Mouse (Mus musculus): ENCODE results near the gene Cep350.

DNA sequence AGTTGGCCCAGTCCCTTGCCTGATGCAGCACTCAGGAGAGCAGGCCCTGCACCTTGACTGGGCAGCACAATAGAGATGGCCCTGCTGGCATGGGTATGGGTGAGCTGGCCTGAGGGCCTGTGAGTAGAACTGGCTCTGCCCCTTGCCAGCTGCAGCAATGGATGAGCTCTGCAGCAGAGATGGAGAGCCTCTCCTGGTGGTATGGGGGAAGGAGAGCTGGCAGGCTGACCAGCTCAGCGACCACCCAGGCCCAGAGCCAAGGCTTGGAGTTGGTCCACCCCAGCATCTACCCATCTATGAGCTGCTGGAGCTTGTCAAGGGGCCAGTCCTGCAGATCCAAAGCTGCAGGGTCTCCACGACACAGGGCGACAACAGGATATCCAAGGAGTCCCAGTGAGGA lies 69.5 kb downstream of the Cep350 start:
- TF ChIP-seq USF1 (IDR thresholded peaks at IDR 0.05; ENCODE audit: low read depth) (no peak), POLR2A (IDR thresholded peaks at IDR 0.05; ENCODE audit: insufficient read length, low read depth) (no peak), POLR2AphosphoS2 (IDR thresholded peaks at IDR 0.05; ENCODE audit: insufficient read length, low read depth) (no peak), TCF12 (IDR thresholded peaks at IDR 0.05; ENCODE audit: insufficient read depth, poor library complexity, severe bottlenecking) (no peak), MAX (IDR thresholded peaks at IDR 0.05; ENCODE audit: low read depth) (no peak)

All from myocyte (in vitro differentiated cells).